Mouse (Mus musculus) heart, postnatal 0 days (tissue): Measurements from ENCODE around the gene Emg1.

Source experiments
- CTCF ChIP-seq: IDR thresholded peaks from 2 replicates; pipeline ENCODE4 v1.5.1; 2016; ENCODE audit warnings: antibody characterized with exemption, control low read depth, low read depth
- EP300 ChIP-seq: IDR thresholded peaks from 2 replicates; pipeline ENCODE4 v1.6.1; 2016; ENCODE audit warnings: antibody characterized with exemption, low read depth

DNA sequence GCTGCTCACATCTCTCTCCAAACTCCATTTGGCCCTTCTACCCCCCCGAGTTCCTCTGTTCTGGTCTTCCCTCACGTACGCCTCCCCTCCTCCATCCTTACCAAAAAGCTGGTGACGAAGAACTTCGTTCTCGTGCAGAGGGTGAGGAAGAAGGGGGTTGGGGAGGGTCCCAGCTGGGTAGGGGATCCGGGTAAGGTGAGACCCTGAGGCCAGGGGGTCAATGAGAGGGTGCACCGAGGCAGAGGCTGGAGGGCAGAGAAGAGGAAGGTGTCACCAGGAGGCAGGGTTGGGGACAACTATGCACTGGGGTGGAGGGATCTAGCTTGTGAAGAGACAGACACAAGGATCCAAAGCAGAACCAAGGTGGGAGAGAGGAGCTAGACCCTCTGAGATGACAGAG is 31.7 kb upstream of the Emg1 start:
- TF ChIP-seq CTCF (no peak), EP300 (no peak)
